Mouse (Mus musculus) midbrain, embryonic 14.5 days (tissue): ENCODE measurements at regions not wholly inside any gene's neighbourhood (a gene's known extent, or its start where the extent isn't known, plus 50 kb on each side); places are given as distances from the start of the nearest gene placed in this dataset.
A peak's percentile ranks its signal among the peaks of the same experiment; 100 is the strongest.

Source experiments
- ATAC-seq: fragments of 200-750 bp; cut with Nextera tagmentation; 2 replicates; pipeline ENCODE4 v1.8.0; 2017; ENCODE audit warnings: moderate number of reproducible peaks, moderate library complexity; ENCODE audit not compliant: low FRiP score, low TSS enrichment
- DNase-seq: peaks from one replicate; pipeline ENCODE4 v3.0.0-alpha.2; 2015
- H3K27ac ChIP-seq: fragments of 300-500 bp; sonication (generic); replicated peaks from 2 replicates; pipeline ENCODE4 v1.5.1; 2014; ENCODE audit warnings: mild to moderate bottlenecking, low read depth, low read length, moderate library complexity
- H3K27me3 ChIP-seq: fragments of 300-500 bp; sonication (generic); 2 replicates; pipeline ENCODE4 v1.6.1; 2014; ENCODE audit warnings: low read length, control low read depth, mixed read lengths; ENCODE audit not compliant: control insufficient read depth, insufficient read depth
- H3K36me3 ChIP-seq: fragments of 300-500 bp; sonication (generic); 2 replicates; pipeline ENCODE4 v1.6.1; 2014; ENCODE audit warnings: low read length, control low read depth; ENCODE audit not compliant: control insufficient read depth, insufficient read depth
- H3K4me1 ChIP-seq: fragments of 300-500 bp; sonication (generic); 2 replicates; pipeline ENCODE4 v1.6.1; 2014; ENCODE audit warnings: mild to moderate bottlenecking, antibody characterized with exemption, low read length, control low read depth; ENCODE audit not compliant: control insufficient read depth, insufficient read depth
- H3K4me2 ChIP-seq: fragments of 300-500 bp; sonication (generic); 2 replicates; pipeline ENCODE4 v1.6.1; 2014; ENCODE audit warnings: mild to moderate bottlenecking, low read length, moderate library complexity
- H3K4me3 ChIP-seq: fragments of 300-500 bp; sonication (generic); replicated peaks from 2 replicates; pipeline ENCODE4 v1.5.1; 2014; ENCODE audit warnings: low read depth, low read length
- H3K9ac ChIP-seq: fragments of 300-500 bp; sonication (generic); replicated peaks from 2 replicates; pipeline ENCODE4 v1.6.1; 2014; ENCODE audit warnings: mild to moderate bottlenecking, low read length, moderate library complexity
- H3K9me3 ChIP-seq: fragments of 300-500 bp; sonication (generic); 2 replicates; pipeline ENCODE4 v1.6.1; 2016; ENCODE audit warnings: low read length, control low read depth, mixed read lengths; ENCODE audit not compliant: control insufficient read depth
- WGBS: fragments of 180-500 bp; shearing (Covaris S2); extraction: QIAGEN DNeasy Blood & Tissue Kit; methylation state at CpG from one replicate; pipeline ENCODE4 v1.1.7; 2014; 5-methylcytosine and 5-hydroxymethylcytosine counted together

GRCm38 (mm10) chr7:136022781-136023448 is 306.8 kb upstream of the Mki67 start:
- Histone ChIP-seq H3K9me3 (no peaks in the 10 kb centered on the region), H3K4me3 (no peak overlapping the region), H3K9ac (no peak overlapping the region), H3K4me1 (no peaks in the 10 kb centered on the region), H3K4me2 (no peak overlapping the region), H3K27ac (no peak overlapping the region), H3K36me3 (no peaks in the 10 kb centered on the region), H3K27me3 (no peaks in the 10 kb centered on the region)
- no peak for ATAC-seq
- no peak for DNase-seq
- 76% methylated on average over 5 of the region's 5 CpGs for WGBS

DNA sequence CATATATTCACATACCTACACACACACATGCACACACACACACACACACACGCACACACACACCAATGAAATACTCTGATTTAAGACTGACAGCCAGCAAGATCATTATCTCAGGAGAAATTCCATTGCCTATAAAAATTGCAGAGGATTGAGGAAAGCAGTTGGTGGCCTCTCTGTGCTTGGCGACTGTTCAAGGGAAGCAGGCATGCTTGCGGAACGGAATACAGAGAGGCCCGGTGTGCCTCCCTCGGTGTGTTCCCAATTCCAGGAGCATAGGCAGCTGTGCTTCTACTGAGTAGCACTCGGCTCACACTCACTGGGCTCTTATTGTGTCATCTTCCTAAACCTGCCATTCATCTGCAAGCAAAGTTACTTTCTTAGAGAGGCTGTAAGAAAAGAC is 310.3 kb upstream of the Mki67 start:
- H3K4me1 ChIP-seq = no peaks in the 10 kb centered on the region
- H3K4me3 ChIP-seq = no peak overlapping the region
- DNase-seq (peak; percentile 40), ATAC-seq (no peak)
- no peaks in the 10 kb centered on the region for H3K36me3 ChIP-seq
- no peak overlapping the region for H3K4me2 ChIP-seq
- no peaks in the 10 kb centered on the region for H3K27me3 ChIP-seq
- WGBS = 57% methylated on average over 7 of the region's 7 CpGs
- H3K27ac ChIP-seq = no peak overlapping the region
- H3K9me3 ChIP-seq = no peaks in the 10 kb centered on the region
- H3K9ac ChIP-seq = no peak overlapping the region

GRCm38 (mm10) chr7:136032026-136032425 is 315.9 kb upstream of the Mki67 start:
- H3K9me3 ChIP-seq = no peaks in the 10 kb centered on the region
- WGBS = 87% methylated on average over 6 of the region's 6 CpGs
- H3K4me3 ChIP-seq = no peak overlapping the region
- no peak overlapping the region for H3K27ac ChIP-seq
- H3K36me3 ChIP-seq = no peaks in the 10 kb centered on the region
- no peaks in the 10 kb centered on the region for H3K4me1 ChIP-seq
- no peak overlapping the region for H3K4me2 ChIP-seq
- no peak overlapping the region for H3K9ac ChIP-seq
- no peaks in the 10 kb centered on the region for H3K27me3 ChIP-seq
- DNase-seq (no peak), ATAC-seq (no peak)

DNA sequence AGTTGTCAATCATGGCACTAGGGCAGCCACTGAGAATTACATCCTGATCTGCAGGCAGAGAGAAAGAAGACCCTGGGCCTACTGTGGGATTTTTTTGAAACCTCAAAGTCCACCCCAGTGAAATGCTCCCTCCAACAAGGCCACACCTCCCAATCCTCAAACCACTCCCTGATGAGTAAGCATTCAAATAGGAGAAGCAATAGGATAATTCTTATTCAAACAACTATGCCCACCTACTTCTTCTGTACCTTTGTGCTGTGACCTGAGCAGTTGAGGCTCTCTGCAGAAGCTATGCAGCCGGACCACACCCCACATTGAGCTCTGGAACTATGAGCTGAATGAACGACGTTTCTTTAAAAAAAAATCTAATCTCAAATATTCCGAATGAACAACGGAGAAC is 317.4 kb upstream of the Mki67 start:
- ATAC-seq (no peak), DNase-seq (no peak)
- no peaks in the 10 kb centered on the region for H3K36me3 ChIP-seq
- no peak overlapping the region for H3K9ac ChIP-seq
- H3K4me1 ChIP-seq = no peaks in the 10 kb centered on the region
- H3K4me3 ChIP-seq = no peak overlapping the region
- no peaks in the 10 kb centered on the region for H3K9me3 ChIP-seq
- no peaks in the 10 kb centered on the region for H3K27me3 ChIP-seq
- H3K4me2 ChIP-seq = no peak overlapping the region
- no peak overlapping the region for H3K27ac ChIP-seq
- WGBS = 94% methylated on average over 5 of the region's 5 CpGs

DNA sequence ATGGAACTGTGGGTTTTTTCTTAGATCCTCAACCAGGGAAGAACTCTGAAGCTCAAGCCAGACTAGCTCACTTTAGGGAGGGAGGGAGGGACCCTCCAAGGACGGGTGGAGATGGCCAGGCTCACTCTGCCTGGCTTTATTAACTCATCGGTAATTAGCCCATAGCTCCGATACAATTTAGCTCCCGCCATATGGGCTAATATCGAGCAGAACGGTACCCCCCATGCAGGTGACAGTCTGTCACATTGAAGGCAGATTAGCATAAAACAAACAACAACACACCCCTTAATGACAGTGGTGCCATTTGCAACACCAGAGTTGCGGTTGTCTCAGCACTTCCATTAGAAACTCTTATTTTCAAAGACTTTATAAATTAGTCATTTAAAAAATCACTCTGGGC is 319.6 kb upstream of the Mki67 start:
- Histone ChIP-seq H3K4me1 (no peaks in the 10 kb centered on the region), H3K4me2 (no peak overlapping the region), H3K4me3 (no peak overlapping the region), H3K36me3 (no peaks in the 10 kb centered on the region), H3K27ac (no peak overlapping the region), H3K9me3 (no peaks in the 10 kb centered on the region), H3K27me3 (no peaks in the 10 kb centered on the region), H3K9ac (no peak overlapping the region)
- ATAC-seq (no peak), DNase-seq (no peak)
- whole genome bisulfite sequencing = 78% methylated on average over 7 of the region's 7 CpGs

DNA sequence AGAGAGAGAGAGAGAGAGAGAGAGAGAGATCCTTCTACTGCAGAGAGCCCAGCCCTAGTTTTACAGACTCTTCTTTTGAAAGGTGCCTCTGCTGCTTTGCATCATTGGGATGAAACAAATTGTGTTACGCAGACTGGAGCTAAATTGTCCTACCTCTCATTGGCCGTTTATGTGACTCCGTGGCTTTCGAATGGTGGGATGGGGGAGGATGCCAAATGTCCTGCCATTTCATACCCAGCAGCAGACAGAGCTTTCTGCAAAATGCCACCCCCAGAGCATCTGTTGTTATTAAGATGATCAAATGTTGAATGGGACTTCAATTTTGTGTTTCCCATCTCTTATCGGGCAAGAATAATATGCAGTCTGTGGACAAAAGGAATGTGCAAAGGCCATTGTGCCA is 321.9 kb upstream of the Mki67 start:
- H3K27ac ChIP-seq = no peak overlapping the region
- H3K36me3 ChIP-seq = no peaks in the 10 kb centered on the region
- WGBS = 81% methylated on average over 5 of the region's 5 CpGs
- no peaks in the 10 kb centered on the region for H3K9me3 ChIP-seq
- H3K9ac ChIP-seq = no peak overlapping the region
- H3K4me2 ChIP-seq = no peak overlapping the region
- ATAC-seq (no peak), DNase-seq (no peak)
- no peaks in the 10 kb centered on the region for H3K27me3 ChIP-seq
- H3K4me1 ChIP-seq = no peaks in the 10 kb centered on the region
- H3K4me3 ChIP-seq = no peak overlapping the region

DNA sequence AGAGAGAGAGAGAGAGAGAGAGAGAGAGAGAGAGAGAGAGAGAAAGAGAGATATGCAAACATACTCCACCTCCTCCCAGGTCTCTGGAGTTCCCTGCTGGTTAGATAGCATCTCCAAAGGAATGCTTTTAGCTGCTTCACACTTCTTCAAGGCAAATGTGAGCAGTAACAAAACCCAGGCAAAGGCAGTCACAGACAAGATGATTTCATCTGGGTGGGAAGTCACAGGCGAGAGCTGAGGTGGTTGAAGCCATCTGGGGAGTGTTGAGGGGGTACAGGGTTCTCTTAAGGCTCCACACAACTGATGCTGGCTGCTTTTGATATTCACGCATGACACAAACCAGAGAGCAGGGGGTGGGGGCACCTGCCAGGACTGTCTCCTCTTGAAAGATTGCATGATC is 322.7 kb upstream of the Mki67 start:
- H3K4me3 ChIP-seq = no peak overlapping the region
- H3K36me3 ChIP-seq = no peaks in the 10 kb centered on the region
- DNase-seq = no peak
- no peaks in the 10 kb centered on the region for H3K4me1 ChIP-seq
- ATAC-seq = no peak
- no peaks in the 10 kb centered on the region for H3K9me3 ChIP-seq
- H3K27ac ChIP-seq = no peak overlapping the region
- H3K9ac ChIP-seq = no peak overlapping the region
- WGBS = 56% methylated on average over 2 of the region's 2 CpGs
- no peak overlapping the region for H3K4me2 ChIP-seq
- H3K27me3 ChIP-seq = no peaks in the 10 kb centered on the region

GRCm38 (mm10) chr7:136041921-136042320 is 325.8 kb upstream of the Mki67 start:
- no peak overlapping the region for H3K4me3 ChIP-seq
- no peak for ATAC-seq
- no peak overlapping the region for H3K9ac ChIP-seq
- peaks cover 11% of the 10 kb centered on the region for H3K4me1 ChIP-seq
- no peak for DNase-seq
- WGBS = 64% methylated on average over 4 of the region's 4 CpGs
- no peaks in the 10 kb centered on the region for H3K9me3 ChIP-seq
- no peak overlapping the region for H3K27ac ChIP-seq
- H3K4me2 ChIP-seq = no peak overlapping the region
- no peaks in the 10 kb centered on the region for H3K36me3 ChIP-seq
- H3K27me3 ChIP-seq = no peaks in the 10 kb centered on the region

DNA sequence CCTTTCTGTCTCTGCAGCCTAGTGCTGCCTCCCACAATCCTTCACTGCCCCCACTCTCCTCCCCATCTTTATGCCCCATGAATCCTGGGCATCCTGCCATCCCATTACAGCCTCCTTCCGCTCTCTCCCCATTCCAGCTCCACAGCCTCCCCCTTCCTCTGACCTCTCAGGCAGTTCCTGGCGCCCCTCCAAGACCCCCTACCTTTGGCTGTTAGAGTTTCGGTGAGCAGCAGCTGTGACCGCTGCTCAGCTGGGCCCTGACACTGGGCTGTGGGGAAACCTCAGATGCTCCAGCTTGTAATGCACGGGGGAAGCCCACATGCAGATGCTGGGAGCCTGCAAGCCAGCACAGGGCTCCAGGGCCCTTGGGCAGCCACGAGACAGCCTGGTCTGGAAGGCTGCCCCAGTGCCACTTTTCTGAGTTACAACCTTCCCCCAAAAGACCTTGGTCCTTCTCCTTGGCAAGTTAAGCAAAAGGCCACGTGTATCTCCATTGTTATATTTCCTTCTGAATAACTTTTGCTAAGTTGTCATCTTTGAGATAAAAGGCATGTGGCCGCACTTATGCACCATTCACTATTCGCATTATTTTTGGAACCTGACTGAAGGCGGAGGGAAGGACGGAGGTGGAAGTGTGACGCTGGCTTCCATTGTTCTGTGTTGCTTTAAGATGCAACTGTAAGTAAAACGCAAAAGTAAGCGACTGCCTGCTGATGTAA is 330.6 kb upstream of the Mki67 start:
- DNase-seq (peak; percentile 91), ATAC-seq (peak; percentile 88)
- Histone ChIP-seq H3K4me3 (no peak overlapping the region), H3K9ac (no peak overlapping the region), H3K27ac (peak overlapping the region; percentile 82), H3K4me2 (peak overlapping the region; percentile 2; the same call in 1 of the 2 replicates), H3K36me3 (no peaks in the 10 kb centered on the region), H3K9me3 (no peaks in the 10 kb centered on the region), H3K27me3 (no peaks in the 10 kb centered on the region), H3K4me1 (peaks cover 32% of the 10 kb centered on the region)
- 14% methylated on average over 14 of the region's 14 CpGs for whole genome bisulfite sequencing
